Mouse (Mus musculus): ENCODE measurements around the gene Ganab.

Ganab gene

GRCm38 (mm10) chr19:8966198-8966589 is 68.3 kb downstream of the Ganab start:
- DNase-seq (ENCODE audit: low read depth in 1 of 2, low spot score in 2 of 2) = no peak
